Mouse (Mus musculus) neural tube, embryonic 15.5 days (tissue): ENCODE data around the gene Irf2bp1. TPM values are rescaled to one million over a fixed set of nuclear protein-coding genes. Genes with fewer than 3 reads are reported as not detected.

Experiments
- ATAC-seq: fragments of 200-750 bp; cut with Nextera tagmentation; 2 replicates; pipeline ENCODE4 v1.8.0; 2017; ENCODE audit warnings: mild to moderate bottlenecking, moderate TSS enrichment, moderate library complexity; ENCODE audit not compliant: low FRiP score
- H3K27ac ChIP-seq: fragments of 300-500 bp; sonication (generic); replicated peaks from 2 replicates; pipeline ENCODE4 v1.5.1; 2015; ENCODE audit warnings: mild to moderate bottlenecking, inconsistent platforms
- H3K27me3 ChIP-seq: fragments of 300-500 bp; sonication (generic); replicated peaks from 2 replicates; pipeline ENCODE4 v1.6.1; 2015; ENCODE audit warnings: inconsistent platforms
- H3K36me3 ChIP-seq: fragments of 300-500 bp; sonication (generic); 2 replicates; pipeline ENCODE4 v1.6.1; 2015; ENCODE audit warnings: inconsistent platforms
- H3K4me1 ChIP-seq: fragments of 300-500 bp; sonication (generic); 2 replicates; pipeline ENCODE4 v1.6.1; 2015; ENCODE audit warnings: inconsistent platforms
- H3K4me2 ChIP-seq: fragments of 300-500 bp; sonication (generic); 2 replicates; pipeline ENCODE4 v1.6.1; 2015; ENCODE audit warnings: inconsistent platforms, mild to moderate bottlenecking, moderate library complexity
- H3K4me3 ChIP-seq: fragments of 300-500 bp; sonication (generic); replicated peaks from 2 replicates; pipeline ENCODE4 v1.5.1; 2015; ENCODE audit warnings: mild to moderate bottlenecking, inconsistent platforms
- H3K9ac ChIP-seq: fragments of 300-500 bp; sonication (generic); replicated peaks from 2 replicates; pipeline ENCODE4 v1.6.1; 2015; ENCODE audit warnings: mild to moderate bottlenecking, inconsistent platforms
- H3K9me3 ChIP-seq: fragments of 300-500 bp; sonication (generic); replicated peaks from 2 replicates; pipeline ENCODE4 v1.6.1; 2016; ENCODE audit warnings: inconsistent platforms
- WGBS: fragments of 180-500 bp; shearing (Covaris S2); methylation state at CpG from one replicate; pipeline ENCODE4 v1.1.7; 2015; ENCODE audit warnings: mixed read lengths; 5-methylcytosine and 5-hydroxymethylcytosine counted together
- polyA plus RNA-seq: library from polyadenylated mRNA; unstranded; fragments of >200 nt; fragmentation: Nextera tagmentation; extraction: Ambion mirVana; gene quantifications from 2 replicates; pipeline ENCODE4 v1.2.1, GENCODE M21; 2015

Gene Irf2bp1
- polyA plus RNA-seq = 28.4 and 28.6 TPM in 2 replicates

- Histone ChIP-seq H3K27ac (peak within 1 kb of the TSS; percentile 94), H3K4me1 (peaks cover 71% of the 10 kb centered on the region), H3K36me3 (peaks cover 20% of the 10 kb centered on the region), H3K9me3 (no peaks in the 10 kb centered on the region), H3K4me3 (peak within 1 kb of the TSS; percentile 84), H3K27me3 (no peaks in the 10 kb centered on the region), H3K4me2 (peak within 1 kb of the TSS; percentile 98), H3K9ac (peak within 1 kb of the TSS; percentile 87)
- peak; percentile 61 for ATAC-seq
- WGBS = under 1% methylated on average over 86 of the region's 90 CpGs
Measured at GRCm38 (mm10) chr7:19003902-19004630, at the start of gene Irf2bp1. Irf2bp1 (plus strand) TSS chr7:19004044.

- Histone ChIP-seq H3K4me3 (peak overlapping the region; percentile 34), H3K36me3 (peaks cover 25% of the 10 kb centered on the region), H3K27ac (peak overlapping the region; percentile 71), H3K4me1 (peaks cover 44% of the 10 kb centered on the region), H3K27me3 (no peaks in the 10 kb centered on the region), H3K4me2 (peak overlapping the region; percentile 62), H3K9ac (peak overlapping the region; percentile 38), H3K9me3 (no peaks in the 10 kb centered on the region)
- WGBS = 3% methylated on average over 77 of the region's 107 CpGs
- ATAC-seq = peak; percentile 48
Measured at GRCm38 (mm10) chr7:18957569-18958383, 46.1 kb upstream of the Irf2bp1 start.

DNA sequence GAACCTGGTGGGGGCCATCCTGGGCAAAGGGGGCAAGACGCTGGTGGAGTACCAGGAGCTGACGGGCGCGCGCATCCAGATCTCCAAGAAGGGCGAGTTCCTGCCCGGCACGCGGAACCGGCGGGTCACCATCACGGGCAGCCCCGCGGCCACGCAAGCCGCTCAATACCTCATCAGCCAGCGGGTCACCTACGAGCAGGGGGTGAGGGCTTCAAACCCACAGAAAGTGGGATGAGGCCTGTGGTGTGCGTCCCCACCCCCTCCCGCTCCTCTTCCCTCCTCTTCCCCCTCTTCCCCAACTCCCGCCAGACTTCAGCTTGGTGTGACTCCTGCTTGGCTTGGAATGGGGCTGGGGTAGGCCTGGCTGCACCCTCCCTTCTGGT is 45.5 kb upstream of the Irf2bp1 start:
- Histone ChIP-seq H3K4me3 (peak overlapping the region; percentile 34), H3K9me3 (no peaks in the 10 kb centered on the region), H3K36me3 (peaks cover 21% of the 10 kb centered on the region), H3K9ac (peak overlapping the region; percentile 38; the same call in 1 of the 2 replicates), H3K4me1 (peaks cover 50% of the 10 kb centered on the region), H3K27ac (no peak overlapping the region), H3K27me3 (no peaks in the 10 kb centered on the region), H3K4me2 (peak overlapping the region; percentile 62)
- WGBS = 13% methylated on average over 18 of the region's 21 CpGs
- peak; percentile 12; the same call in 1 of the 2 replicates for ATAC-seq

GRCm38 (mm10) chr7:18959446-18959845 is 44.4 kb upstream of the Irf2bp1 start:
- 62% methylated on average over 8 of the region's 8 CpGs for WGBS
- H3K27me3 ChIP-seq = no peaks in the 10 kb centered on the region
- H3K4me1 ChIP-seq = peaks cover 56% of the 10 kb centered on the region
- no peak overlapping the region for H3K4me3 ChIP-seq
- H3K4me2 ChIP-seq = no peak overlapping the region
- peaks cover 10% of the 10 kb centered on the region; the same call in 1 of the 2 replicates for H3K36me3 ChIP-seq
- H3K9ac ChIP-seq = no peak overlapping the region
- H3K27ac ChIP-seq = no peak overlapping the region; the same call in 1 of the 2 replicates
- no peak for ATAC-seq
- H3K9me3 ChIP-seq = no peaks in the 10 kb centered on the region

- H3K9ac ChIP-seq = no peak overlapping the region
Measured at GRCm38 (mm10) chr7:18962171-18962792, 41.6 kb upstream of the Irf2bp1 start.

GRCm38 (mm10) chr7:18962795-18963194 is 41.0 kb upstream of the Irf2bp1 start:
- Histone ChIP-seq H3K4me2 (peak overlapping the region; percentile 39), H3K27ac (no peak overlapping the region), H3K9ac (no peak overlapping the region), H3K9me3 (no peaks in the 10 kb centered on the region), H3K4me3 (peak overlapping the region; percentile 4; the same call in 1 of the 2 replicates), H3K4me1 (peaks cover 46% of the 10 kb centered on the region), H3K27me3 (no peaks in the 10 kb centered on the region), H3K36me3 (0 out of 2 replicates have a peak, but pooled peaks cover 3% of the 10 kb centered on the region)
- WGBS = 6% methylated on average over 20 of the region's 20 CpGs
- no peak for ATAC-seq

More at GRCm38 (mm10) chr7:18962171-18962792, 41.6 kb upstream of the Irf2bp1 start:
- H3K4me2 ChIP-seq = peak overlapping the region; percentile 39
- H3K4me3 ChIP-seq = peak overlapping the region; percentile 4; the same call in 1 of the 2 replicates
- no peak for ATAC-seq
- H3K27me3 ChIP-seq = no peaks in the 10 kb centered on the region
- WGBS = 5% methylated on average over 17 of the region's 17 CpGs
- H3K27ac ChIP-seq = no peak overlapping the region
- H3K36me3 ChIP-seq = 0 out of 2 replicates have a peak, but pooled peaks cover 3% of the 10 kb centered on the region
- H3K4me1 ChIP-seq = peaks cover 51% of the 10 kb centered on the region
- no peaks in the 10 kb centered on the region for H3K9me3 ChIP-seq

- no peak overlapping the region for H3K27ac ChIP-seq
- H3K36me3 ChIP-seq = 0 out of 2 replicates have a peak, but pooled peaks cover 2% of the 10 kb centered on the region
- no peak for ATAC-seq
- peak overlapping the region; percentile 39; the same call in 1 of the 2 replicates for H3K4me2 ChIP-seq
- no peak overlapping the region for H3K4me3 ChIP-seq
- no peak overlapping the region for H3K9ac ChIP-seq
- WGBS = 10% methylated on average over 17 of the region's 19 CpGs
- H3K4me1 ChIP-seq = peaks cover 40% of the 10 kb centered on the region
- no peaks in the 10 kb centered on the region for H3K9me3 ChIP-seq
- H3K27me3 ChIP-seq = no peaks in the 10 kb centered on the region
Measured at GRCm38 (mm10) chr7:18963294-18963843, 40.5 kb upstream of the Irf2bp1 start.

DNA sequence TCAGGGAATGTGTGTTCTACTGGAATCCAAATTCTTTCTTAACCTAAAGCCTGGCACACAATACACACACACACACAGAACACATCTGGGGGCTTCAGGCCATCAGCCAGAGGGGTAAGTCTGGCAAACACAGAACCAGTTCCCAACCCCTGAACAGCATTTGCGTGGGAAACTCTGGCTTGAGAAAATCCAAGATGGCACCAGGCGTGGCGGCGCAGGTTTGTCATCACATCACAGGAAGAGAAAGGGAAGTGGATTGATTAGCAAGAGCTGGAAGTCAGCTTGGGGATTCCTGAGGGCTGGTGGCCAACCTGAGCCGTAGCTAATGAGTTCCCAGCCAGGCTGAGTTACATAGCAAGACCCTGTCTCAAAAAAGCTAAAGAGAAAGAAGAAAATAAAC is 38.5 kb upstream of the Irf2bp1 start:
- Histone ChIP-seq H3K9ac (no peak overlapping the region), H3K36me3 (no peaks in the 10 kb centered on the region), H3K27ac (no peak overlapping the region), H3K4me3 (no peak overlapping the region), H3K4me2 (no peak overlapping the region), H3K9me3 (no peaks in the 10 kb centered on the region), H3K27me3 (no peaks in the 10 kb centered on the region), H3K4me1 (peaks cover 31% of the 10 kb centered on the region)
- 79% methylated on average over 5 of the region's 5 CpGs for WGBS
- ATAC-seq = no peak

DNA sequence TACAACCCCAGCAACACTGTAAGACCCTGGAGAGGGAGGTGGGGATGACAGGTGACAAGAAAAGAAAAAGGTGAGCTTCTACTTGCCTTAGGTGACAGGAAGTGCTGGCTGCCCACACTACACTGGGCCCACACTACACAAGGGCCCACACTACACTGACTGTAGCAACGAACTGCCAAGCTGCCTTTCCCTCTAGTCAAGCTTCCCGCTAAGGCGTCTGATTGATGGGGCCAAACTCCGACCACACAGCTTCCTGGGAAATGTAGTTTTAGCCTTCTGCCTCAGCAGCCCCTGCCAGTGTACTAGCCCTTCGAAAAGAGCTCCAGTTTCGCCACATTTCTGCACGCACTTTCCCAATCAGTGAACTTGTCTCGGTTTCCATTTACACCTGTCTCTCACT is 36.2 kb upstream of the Irf2bp1 start:
- 0 out of 2 replicates have a peak, but pooled peaks have one; percentile 37 for ATAC-seq
- H3K27me3 ChIP-seq = no peaks in the 10 kb centered on the region
- H3K27ac ChIP-seq = no peak overlapping the region
- WGBS = 14% methylated on average over 8 of the region's 8 CpGs
- H3K36me3 ChIP-seq = no peaks in the 10 kb centered on the region
- no peaks in the 10 kb centered on the region for H3K9me3 ChIP-seq
- peaks cover 14% of the 10 kb centered on the region for H3K4me1 ChIP-seq
- no peak overlapping the region for H3K4me2 ChIP-seq
- no peak overlapping the region for H3K9ac ChIP-seq
- no peak overlapping the region for H3K4me3 ChIP-seq

- Histone ChIP-seq H3K9me3 (no peaks in the 10 kb centered on the region), H3K36me3 (no peaks in the 10 kb centered on the region), H3K9ac (no peak overlapping the region), H3K4me2 (no peak overlapping the region), H3K27ac (no peak overlapping the region), H3K4me1 (no peaks in the 10 kb centered on the region), H3K4me3 (no peak overlapping the region), H3K27me3 (no peaks in the 10 kb centered on the region)
- ATAC-seq = no peak
- 87% methylated on average over 3 of the region's 3 CpGs for WGBS
Measured at GRCm38 (mm10) chr7:18970956-18971355, 32.9 kb upstream of the Irf2bp1 start.

- Histone ChIP-seq H3K4me3 (no peak overlapping the region), H3K9ac (no peak overlapping the region), H3K27ac (no peak overlapping the region), H3K4me1 (no peaks in the 10 kb centered on the region), H3K27me3 (no peaks in the 10 kb centered on the region), H3K36me3 (no peaks in the 10 kb centered on the region), H3K4me2 (no peak overlapping the region), H3K9me3 (no peaks in the 10 kb centered on the region)
- no peak for ATAC-seq
- WGBS = 93% methylated on average over 9 of the region's 9 CpGs
Measured at GRCm38 (mm10) chr7:18978381-18978780, 25.5 kb upstream of the Irf2bp1 start.
